Mouse (Mus musculus) ovary, adult 10 weeks (tissue): Measurements from ENCODE around the gene Pbrm1. TPM values are rescaled to one million over a fixed set of nuclear protein-coding genes. Genes with fewer than 3 reads are reported as not detected.

Experiments
- polyA plus RNA-seq: library from polyadenylated mRNA; stranded (reverse); fragments of 350-450 nt; fragmentation: Illumina TruSeq; extraction: RNeasy Lipid Tissue Mini Kit (QIAGEN cat#74804); gene quantifications from one replicate; pipeline ENCODE4 v1.2.3, GENCODE M21; 2014

Gene Pbrm1
- 187 TPM for polyA plus RNA-seq

DNA sequence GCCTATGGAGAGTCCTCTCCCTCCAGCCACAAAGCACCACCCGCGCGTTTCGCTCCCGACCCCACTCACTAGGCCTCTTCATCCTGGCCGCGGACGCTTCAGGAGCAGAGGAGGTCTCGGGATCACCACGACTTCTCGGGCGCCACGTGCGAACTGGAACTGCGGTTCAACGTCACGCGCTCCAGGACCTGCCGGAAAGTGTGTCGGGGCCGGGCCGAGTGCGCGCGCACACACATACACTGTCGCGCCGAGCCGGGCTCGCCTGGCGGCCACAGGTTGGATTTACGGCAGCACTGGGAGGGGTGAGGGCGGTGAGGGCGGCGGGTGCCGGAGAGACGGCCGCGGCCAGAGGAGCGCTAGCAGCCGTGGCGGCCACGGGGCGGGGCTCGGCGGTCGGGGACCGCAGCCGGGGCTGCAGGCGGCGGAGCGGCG lies at the start of gene Pbrm1, which contains the start of gene Gnl3:
Gene Pbrm1 (plus strand): TSS at position 279 of the 432 bp plus-strand sequence.
Gene Gnl3 (minus strand): TSS at position 293 of the 432 bp plus-strand sequence.

DNA sequence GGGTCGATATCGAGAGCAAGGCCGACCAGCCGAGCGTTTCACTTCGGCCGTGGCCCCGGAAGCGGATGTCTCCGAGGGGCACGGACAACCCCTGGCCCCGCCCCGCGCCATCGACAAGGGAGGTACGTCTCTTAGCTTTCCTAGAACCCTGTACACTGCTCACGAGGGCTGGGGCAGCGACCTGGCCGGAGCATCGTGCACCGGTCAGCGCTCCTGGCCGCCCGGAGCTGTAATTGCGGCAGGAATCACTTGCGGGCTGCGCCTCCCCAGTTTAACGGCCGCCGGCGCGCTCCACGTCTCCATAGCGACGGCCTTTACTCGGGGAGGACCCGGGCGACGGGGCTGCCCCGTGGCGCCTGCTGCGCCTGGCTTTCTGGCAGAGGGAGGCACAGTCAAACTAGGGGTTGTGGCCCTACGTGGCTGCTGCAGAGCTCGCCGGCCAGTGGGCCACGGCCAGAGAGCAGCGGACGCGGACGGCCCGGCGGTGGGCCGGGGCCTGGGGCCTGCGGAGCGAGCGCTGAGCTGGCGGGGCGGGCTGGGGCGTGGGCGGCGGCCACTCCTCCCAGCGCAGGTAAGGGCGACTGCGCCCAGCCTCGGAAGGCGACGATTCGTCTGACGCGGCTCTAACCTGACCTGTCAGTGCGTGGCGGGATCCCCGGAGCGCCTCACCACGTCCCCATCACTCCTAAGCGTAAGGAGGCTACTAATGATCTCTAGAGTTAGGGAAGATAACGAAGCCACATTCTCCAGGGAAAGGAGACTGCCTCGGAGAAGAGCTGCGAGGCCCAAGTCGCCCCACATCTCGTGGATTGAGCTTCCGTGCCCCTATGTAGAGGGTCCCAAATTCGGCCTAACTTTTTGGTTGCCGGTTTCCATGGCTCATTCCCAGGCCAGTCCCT lies 17.4 kb upstream of the Pbrm1 start, which contains the start of the genes Glt8d1 and Spcs1:
Gene Glt8d1 (plus strand): TSS at position 94 of the 899 bp plus-strand sequence.
Gene Spcs1 (minus strand): TSS at position 366 of the 899 bp plus-strand sequence.

DNA sequence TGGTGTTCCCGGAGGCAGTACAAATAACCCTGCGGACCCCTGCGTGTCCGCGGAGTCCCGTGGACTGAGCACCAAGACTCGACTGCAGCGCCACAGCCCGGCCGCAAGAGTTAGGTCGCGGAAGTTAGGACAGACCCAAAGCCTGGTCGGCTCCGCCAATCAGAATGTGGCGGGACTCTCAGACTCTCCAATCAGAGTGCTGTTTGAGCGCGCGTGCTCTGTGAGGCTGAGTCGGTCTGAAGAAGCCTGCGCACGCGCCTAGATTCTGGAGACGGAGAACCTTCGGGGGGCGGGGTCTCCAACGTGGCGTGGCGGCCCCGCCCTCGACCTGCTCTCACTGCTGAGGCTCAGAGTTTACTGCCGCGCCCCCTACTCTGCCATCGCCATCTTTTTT lies 109.9 kb downstream of the Pbrm1 start, which contains the start of gene Smim4:
Gene Smim4 (minus strand): TSS at position 131 of the 394 bp plus-strand sequence.

DNA sequence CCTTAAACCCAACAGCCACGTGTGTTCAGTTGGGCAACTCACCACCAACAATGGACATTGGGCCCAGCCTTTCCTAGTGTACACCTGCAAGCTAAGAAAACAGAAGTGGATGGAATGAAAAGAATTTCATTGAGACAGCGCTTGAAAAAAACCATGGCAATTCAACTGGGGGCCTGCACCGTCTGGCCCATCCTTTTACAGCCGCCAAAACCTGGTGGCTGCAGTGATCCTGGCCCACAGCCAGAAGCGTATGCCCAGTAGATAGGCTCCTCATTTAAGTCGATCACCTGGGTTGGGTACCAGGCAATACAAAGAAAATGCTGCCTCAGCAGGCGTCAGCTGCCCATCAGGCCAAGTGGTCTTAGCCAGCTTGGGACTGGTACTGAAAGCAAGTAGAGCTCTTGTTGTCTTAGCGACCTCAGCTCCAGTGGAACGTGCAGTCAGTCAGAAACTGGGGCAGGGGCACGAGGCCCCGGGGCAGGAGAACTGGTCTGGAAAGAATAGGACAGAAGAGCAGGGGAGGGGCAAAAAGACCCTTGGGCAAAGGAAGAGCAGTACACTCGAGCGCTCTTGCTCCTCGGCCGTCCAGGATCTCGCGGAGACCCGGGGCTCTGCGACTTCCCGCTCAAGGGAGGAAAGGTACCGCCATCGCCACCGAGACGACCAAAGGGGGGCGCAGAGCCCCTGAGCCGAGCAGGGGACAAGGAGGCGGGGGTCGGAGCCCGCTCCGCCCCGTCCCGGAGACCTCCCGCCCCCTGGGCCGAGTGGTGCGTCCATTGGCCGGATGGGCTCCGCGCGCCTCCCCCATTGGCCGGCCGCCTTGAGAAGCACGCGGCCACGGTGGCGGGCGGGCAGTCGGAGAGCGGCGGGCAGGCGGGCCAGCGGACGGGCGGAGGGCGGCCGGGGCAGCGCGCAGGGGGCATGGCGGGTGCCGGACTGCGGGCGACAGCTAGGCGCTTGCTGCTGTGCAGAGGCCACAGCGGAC lies 111.6 kb downstream of the Pbrm1 start, which contains the start of gene Nt5dc2:
Gene Nt5dc2 (plus strand): TSS at position 818 of the 985 bp plus-strand sequence.

DNA sequence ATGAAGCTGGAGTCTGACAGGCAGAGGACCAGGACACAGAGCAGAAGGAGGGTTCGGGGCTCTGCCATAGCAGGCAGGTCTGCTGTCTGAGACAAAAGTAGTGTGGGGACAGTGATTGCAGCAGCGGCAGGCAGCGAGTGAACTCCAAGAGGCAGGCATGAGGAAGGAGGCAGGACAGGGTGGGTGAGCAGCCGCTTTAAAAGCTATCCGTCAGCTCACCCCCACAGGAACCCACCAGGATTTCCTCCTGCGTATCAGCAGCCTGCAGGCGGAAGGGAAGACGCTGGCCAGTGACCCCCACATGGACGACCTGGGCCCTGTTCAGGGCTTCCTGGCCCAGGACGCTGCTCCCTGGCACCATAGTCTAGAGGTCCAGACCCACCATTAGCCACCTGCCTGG lies 149.5 kb downstream of the Pbrm1 start, which contains the start of gene Stab1:
Gene Stab1 (minus strand): TSS at position 217 of the 400 bp plus-strand sequence.

Other genes starting within 250 kb of the Pbrm1 start
- gene Tmem110, start 193.5 kb upstream of the Pbrm1 start, polyA plus RNA-seq: 8.4 TPM
- 4.1 TPM for gene Mustn1, start 139.9 kb upstream of the Pbrm1 start, polyA plus RNA-seq
- gene Itih4, start 132.7 kb upstream of the Pbrm1 start, polyA plus RNA-seq: not detected
- gene Itih3, start 95.4 kb upstream of the Pbrm1 start, polyA plus RNA-seq: 1.3 TPM
- gene Itih1, start 75.8 kb upstream of the Pbrm1 start, polyA plus RNA-seq: not detected
- 22.2 TPM for gene Nek4, start 67.8 kb upstream of the Pbrm1 start, polyA plus RNA-seq
- 139 TPM for gene Glt8d1, start 17.7 kb upstream of the Pbrm1 start, polyA plus RNA-seq
- gene Spcs1, start 17.5 kb upstream of the Pbrm1 start, polyA plus RNA-seq: 392 TPM
- gene Gnl3, start within 50 bp of the Pbrm1 start, polyA plus RNA-seq: 159 TPM
- gene Smim4, start 109.8 kb downstream of the Pbrm1 start, polyA plus RNA-seq: 6.6 TPM
- gene Nt5dc2, start 111.9 kb downstream of the Pbrm1 start, polyA plus RNA-seq: 3.3 TPM
- gene Stab1, start 149.5 kb downstream of the Pbrm1 start, polyA plus RNA-seq: 1.7 TPM
- gene Tnnc1, start 189.2 kb downstream of the Pbrm1 start, polyA plus RNA-seq: not detected
- gene Nisch, start 197.8 kb downstream of the Pbrm1 start, polyA plus RNA-seq: 84.3 TPM
- 8.8 TPM for gene Sema3g, start 198.7 kb downstream of the Pbrm1 start, polyA plus RNA-seq
- gene Phf7, start 232.2 kb downstream of the Pbrm1 start, polyA plus RNA-seq: 9.7 TPM
- gene Bap1, start 232.3 kb downstream of the Pbrm1 start, polyA plus RNA-seq: 6.2 TPM